Comparison of ENCODE assay signal across 10 mouse cellular contexts in genomic region chr19:6939106-6940002, GRCm38 (mm10). TPM values are rescaled to one million over a fixed set of nuclear protein-coding genes. Genes with fewer than 3 reads are reported as not detected.
DNase-seq lines count a peak whose midpoint lies in the region; ATAC-seq lines count a peak whose summit lies in the region.
"Had no signal": no experiment of that assay in that cellular context is flagged by ENCODE, and none has a peak within 500 bp of the region (broad histone marks: within the 10 kb centered on the region; RNA-seq: fewer than 3 reads in every experiment).

No protein-coding gene starts in this region.

- H3K4me3 ChIP-seq in heart, embryonic 12.5 days, result no peak overlapping the region
- no peak overlapping the region for H3K4me3 ChIP-seq in forebrain, embryonic 12.5 days (replicated peaks)
- peak overlapping the region; percentile 83; the same call in 1 of the 2 replicates for H3K4me3 ChIP-seq in midbrain, embryonic 13.5 days (replicated peaks)

- peaks cover 25% of the 10 kb centered on the region for H3K4me1 ChIP-seq in heart, embryonic 12.5 days (replicated peaks)
- H3K4me1 ChIP-seq in forebrain, embryonic 12.5 days, result peaks cover 32% of the 10 kb centered on the region
- H3K4me1 ChIP-seq in midbrain, embryonic 13.5 days (replicated peaks), result peaks cover 52% of the 10 kb centered on the region

- ATAC-seq in heart, embryonic 12.5 days (ENCODE audit: insufficient number of reproducible peaks, low FRiP score), result no peak
- ATAC-seq in forebrain, embryonic 12.5 days (ENCODE audit: low FRiP score), result no peak
- ATAC-seq in midbrain, embryonic 13.5 days, result no peak
- ATAC-seq: CD4-positive, CD25-positive, alpha-beta regulatory T cell, adult 4 months had no signal

- H3K9me3 ChIP-seq in heart, embryonic 12.5 days (replicated peaks), result no peaks in the 10 kb centered on the region
- H3K9me3 ChIP-seq in forebrain, embryonic 12.5 days, result no peaks in the 10 kb centered on the region
- no peaks in the 10 kb centered on the region for H3K9me3 ChIP-seq in midbrain, embryonic 13.5 days

- 90% methylated on average over 20 of the region's 20 CpGs for WGBS in heart, embryonic 12.5 days
- WGBS in forebrain, embryonic 12.5 days, result 89% methylated on average over 20 of the region's 20 CpGs
- WGBS in midbrain, embryonic 13.5 days, result 92% methylated on average over 20 of the region's 20 CpGs

- H3K4me2 ChIP-seq in heart, embryonic 12.5 days, result 0 out of 2 replicates have a peak overlapping the region, but pooled peaks have one; percentile 98
- peak overlapping the region; percentile 99 for H3K4me2 ChIP-seq in forebrain, embryonic 12.5 days
- peak overlapping the region; percentile 99 for H3K4me2 ChIP-seq in midbrain, embryonic 13.5 days (replicated peaks)

- H3K27me3 ChIP-seq in heart, embryonic 12.5 days (replicated peaks), result peaks cover 28% of the 10 kb centered on the region
- peaks cover 21% of the 10 kb centered on the region for H3K27me3 ChIP-seq in forebrain, embryonic 12.5 days
- H3K27me3 ChIP-seq in midbrain, embryonic 13.5 days, result peaks cover 21% of the 10 kb centered on the region

- H3K36me3 ChIP-seq in heart, embryonic 12.5 days, result 0 out of 2 replicates have a peak, but pooled peaks cover 2% of the 10 kb centered on the region
- no peaks in the 10 kb centered on the region for H3K36me3 ChIP-seq in forebrain, embryonic 12.5 days (replicated peaks)
- H3K36me3 ChIP-seq in midbrain, embryonic 13.5 days, result peaks cover 9% of the 10 kb centered on the region

- no peak overlapping the region for H3K27ac ChIP-seq in heart, embryonic 12.5 days (ENCODE audit: poor library complexity, severe bottlenecking)
- no peak overlapping the region for H3K27ac ChIP-seq in forebrain, embryonic 12.5 days
- no peak overlapping the region for H3K27ac ChIP-seq in midbrain, embryonic 13.5 days

- H3K9ac ChIP-seq in heart, embryonic 12.5 days, result peak overlapping the region; percentile 16; the same call in 1 of the 2 replicates
- H3K9ac ChIP-seq in forebrain, embryonic 12.5 days, result no peak overlapping the region
- peak overlapping the region; percentile 61 for H3K9ac ChIP-seq in midbrain, embryonic 13.5 days (replicated peaks)

- no peak for DNase-seq in heart, adult 9 months (ENCODE audit: low spot score in 2 of 2)
- peak; percentile 41 for DNase-seq in brain, adult 2 months (ENCODE audit: low read depth, low spot score)
- no peak for DNase-seq in embryo, embryonic 9.5 days (ENCODE audit: extremely low spot score)
- no peak for DNase-seq in kidney, adult 11 months
- no peak for DNase-seq in spleen, postnatal 14 days (ENCODE audit: low spot score in 2 of 2)
- DNase-seq: kidney, postnatal 25 days had no signal

RNA-seq across cellular contexts. Expression of gene Bad, which starts 2.3 kb away (rescaled TPM):
- 53.4 and 54.5 TPM in 2 replicates for polyA plus RNA-seq in heart, embryonic 12.5 days (2016; fragmentation: Nextera tagmentation; extraction: Ambion mirVana)
- 62.4 and 65.3 TPM in 2 replicates for polyA plus RNA-seq in forebrain, embryonic 12.5 days (2016; fragmentation: Nextera tagmentation; extraction: Ambion mirVana)
- 75.5 and 84.3 TPM in 2 replicates for polyA plus RNA-seq in midbrain, embryonic 13.5 days (2015; fragmentation: Nextera tagmentation; extraction: Ambion mirVana)

RNA-seq across cellular contexts. Expression of gene Gpr137, which starts 2.9 kb away (rescaled TPM):
- 21.0 and 23.7 TPM in 2 replicates for polyA plus RNA-seq in heart, embryonic 12.5 days (2016; fragmentation: Nextera tagmentation; extraction: Ambion mirVana)
- polyA plus RNA-seq in forebrain, embryonic 12.5 days (2016; fragmentation: Nextera tagmentation; extraction: Ambion mirVana), result 30.9 and 33.1 TPM in 2 replicates
- 46.1 and 50.3 TPM in 2 replicates for polyA plus RNA-seq in midbrain, embryonic 13.5 days (2015; fragmentation: Nextera tagmentation; extraction: Ambion mirVana)

RNA-seq across cellular contexts. Expression of gene Kcnk4, which starts 5.0 kb away (rescaled TPM):
- 0.14 and 0.29 TPM in 2 replicates for polyA plus RNA-seq in heart, embryonic 12.5 days (2016; fragmentation: Nextera tagmentation; extraction: Ambion mirVana)
- polyA plus RNA-seq in forebrain, embryonic 12.5 days (2016; fragmentation: Nextera tagmentation; extraction: Ambion mirVana), result 0.21 TPM in 1 of 2 replicates, not detected in the other
- 0.28 and 0.79 TPM in 2 replicates for polyA plus RNA-seq in midbrain, embryonic 13.5 days (2015; fragmentation: Nextera tagmentation; extraction: Ambion mirVana)
- polyA plus RNA-seq: CD4-positive, CD25-positive, alpha-beta regulatory T cell, adult 4 months had no signal

RNA-seq across cellular contexts. Expression of gene Catsperz, which starts 14.2 kb away (rescaled TPM):
- polyA plus RNA-seq in heart, embryonic 12.5 days (2016; fragmentation: Nextera tagmentation; extraction: Ambion mirVana), result 2.2 and 2.3 TPM in 2 replicates
- polyA plus RNA-seq in forebrain, embryonic 12.5 days (2016; fragmentation: Nextera tagmentation; extraction: Ambion mirVana), result 0.27 TPM in 1 of 2 replicates, not detected in the other
- 0.55 TPM in 1 of 2 replicates, not detected in the other for polyA plus RNA-seq in midbrain, embryonic 13.5 days (2015; fragmentation: Nextera tagmentation; extraction: Ambion mirVana)
- polyA plus RNA-seq: CD4-positive, CD25-positive, alpha-beta regulatory T cell, adult 4 months had no signal

RNA-seq across cellular contexts. Expression of gene Esrra, which starts 17.7 kb away (rescaled TPM):
- 27.4 and 30.2 TPM in 2 replicates for polyA plus RNA-seq in heart, embryonic 12.5 days (2016; fragmentation: Nextera tagmentation; extraction: Ambion mirVana)
- polyA plus RNA-seq in forebrain, embryonic 12.5 days (2016; fragmentation: Nextera tagmentation; extraction: Ambion mirVana), result 11.4 and 13.0 TPM in 2 replicates
- 14.5 and 18.3 TPM in 2 replicates for polyA plus RNA-seq in midbrain, embryonic 13.5 days (2015; fragmentation: Nextera tagmentation; extraction: Ambion mirVana)
